Mouse (Mus musculus) kidney, adult 2 months (tissue): ENCODE results near the gene Prkg1.

Experiments used
- CTCF ChIP-seq: fragments of 200-500 bp; conservative IDR thresholded peaks from 2 replicates; pipeline ENCODE4 v1.5.1; 2011; ENCODE audit warnings: low read depth, mild to moderate bottlenecking, control low read depth, low read length, moderate library complexity, mixed read lengths; ENCODE audit not compliant: insufficient read depth, insufficient read length
- POLR2A ChIP-seq: fragments of 200-500 bp; IDR thresholded peaks from one replicate; pipeline ENCODE4 v1.6.1; 2011; ENCODE audit warnings: low read depth, low read length, control low read depth

GRCm38 (mm10) chr19:31149902-31150301 lies 614.9 kb downstream of the Prkg1 start:
- TF ChIP-seq POLR2A, result no peak
- TF ChIP-seq CTCF, result no peak
